Mouse (Mus musculus): ENCODE data around the gene Gm26992. TPM values are rescaled to one million over a fixed set of nuclear protein-coding genes. Genes with fewer than 3 reads are reported as not detected.

Gm26992 gene
- polyA plus RNA-seq, 1 experiment from 2014 or later, result not detected

GRCm38 (mm10) chrX:103472346-103472745 lies 50.5 kb downstream of the Gm26992 start:
- H3K36me3 ChIP-seq (ENCODE audit: control insufficient read depth, insufficient read depth, low read length), result 0 out of 2 replicates have a peak, but pooled peaks cover 7% of the 10 kb centered on the region
- no peak overlapping the region for H3K4me2 ChIP-seq (ENCODE audit: low read length)
- H3K9ac ChIP-seq (ENCODE audit: low read length), result no peak overlapping the region
- no peak overlapping the region for H3K27ac ChIP-seq (ENCODE audit: low read depth, low read length)
- no peaks in the 10 kb centered on the region for H3K27me3 ChIP-seq (replicated peaks; ENCODE audit: control insufficient read depth, insufficient read depth, low read length)
- H3K4me1 ChIP-seq (ENCODE audit: control insufficient read depth, insufficient read depth, low read length), result no peaks in the 10 kb centered on the region
- H3K4me3 ChIP-seq (ENCODE audit: low read depth, low read length), result no peak overlapping the region
- no peaks in the 10 kb centered on the region for H3K9me3 ChIP-seq (replicated peaks; ENCODE audit: control insufficient read depth, low read length)
- WGBS, result 79% methylated on average over 3 of the region's 3 CpGs
- ATAC-seq (no peak), DNase-seq (ENCODE audit: low spot score) (no peak)

- ATAC-seq, result peak; percentile 67
- WGBS, result 10% methylated on average over 3 of the region's 3 CpGs
- H3K9ac ChIP-seq (ENCODE audit: low read length), result no peak overlapping the region
Observed at GRCm38 (mm10) chrX:103477507-103477906, 55.7 kb downstream of the Gm26992 start.

GRCm38 (mm10) chrX:103481243-103482096 lies 59.7 kb downstream of the Gm26992 start:
- H3K4me2 ChIP-seq (ENCODE audit: low read length), result peak overlapping the region; percentile 40
- WGBS, result 46% methylated on average over 32 of the region's 32 CpGs
- peak overlapping the region; percentile 72 for H3K27ac ChIP-seq (ENCODE audit: low read depth, low read length)
- DNase-seq (ENCODE audit: low spot score) (peak; percentile 76), ATAC-seq (peak; percentile 74)
- no peaks in the 10 kb centered on the region for H3K36me3 ChIP-seq (ENCODE audit: control insufficient read depth, insufficient read depth, low read length)
- no peaks in the 10 kb centered on the region for H3K27me3 ChIP-seq (replicated peaks; ENCODE audit: control insufficient read depth, insufficient read depth, low read length)
- H3K4me1 ChIP-seq (ENCODE audit: control insufficient read depth, insufficient read depth, low read length), result no peaks in the 10 kb centered on the region
- H3K9me3 ChIP-seq (replicated peaks; ENCODE audit: control insufficient read depth, low read length), result no peaks in the 10 kb centered on the region
- peak overlapping the region; percentile 36 for H3K4me3 ChIP-seq (ENCODE audit: low read depth, low read length)
- H3K9ac ChIP-seq (ENCODE audit: low read length), result peak overlapping the region; percentile 62

More at GRCm38 (mm10) chrX:103477507-103477906, 55.7 kb downstream of the Gm26992 start:
- Histone ChIP-seq H3K36me3 (ENCODE audit: control insufficient read depth, insufficient read depth, low read length) (no peaks in the 10 kb centered on the region), H3K4me3 (ENCODE audit: low read depth, low read length) (no peak overlapping the region), H3K27me3 (replicated peaks; ENCODE audit: control insufficient read depth, insufficient read depth, low read length) (no peaks in the 10 kb centered on the region), H3K4me2 (ENCODE audit: low read length) (no peak overlapping the region), H3K9me3 (replicated peaks; ENCODE audit: control insufficient read depth, low read length) (no peaks in the 10 kb centered on the region), H3K27ac (ENCODE audit: low read depth, low read length) (no peak overlapping the region), H3K4me1 (ENCODE audit: control insufficient read depth, insufficient read depth, low read length) (no peaks in the 10 kb centered on the region)
- peak; percentile 75 for DNase-seq (ENCODE audit: low spot score)

- DNase-seq (ENCODE audit: low spot score) (no peak), ATAC-seq (peak; percentile 30)
- Histone ChIP-seq H3K9ac (ENCODE audit: low read length) (peak overlapping the region; percentile 62), H3K27ac (ENCODE audit: low read depth, low read length) (peak overlapping the region; percentile 72), H3K9me3 (replicated peaks; ENCODE audit: control insufficient read depth, low read length) (no peaks in the 10 kb centered on the region), H3K4me2 (ENCODE audit: low read length) (peak overlapping the region; percentile 40), H3K4me1 (ENCODE audit: control insufficient read depth, insufficient read depth, low read length) (no peaks in the 10 kb centered on the region), H3K4me3 (ENCODE audit: low read depth, low read length) (peak overlapping the region; percentile 36), H3K36me3 (ENCODE audit: control insufficient read depth, insufficient read depth, low read length) (no peaks in the 10 kb centered on the region), H3K27me3 (replicated peaks; ENCODE audit: control insufficient read depth, insufficient read depth, low read length) (no peaks in the 10 kb centered on the region)
- 54% methylated on average over 24 of the region's 24 CpGs for WGBS
Observed at GRCm38 (mm10) chrX:103482097-103482451, 60.3 kb downstream of the Gm26992 start.

- no peak overlapping the region for H3K27ac ChIP-seq (ENCODE audit: low read depth, low read length)
- H3K4me1 ChIP-seq (ENCODE audit: control insufficient read depth, insufficient read depth, low read length), result no peaks in the 10 kb centered on the region
- DNase-seq (ENCODE audit: low spot score), result peak; percentile 39
- peak overlapping the region; percentile 42 for H3K4me2 ChIP-seq (ENCODE audit: low read length)
- no peaks in the 10 kb centered on the region for H3K27me3 ChIP-seq (replicated peaks; ENCODE audit: control insufficient read depth, insufficient read depth, low read length)
- no peaks in the 10 kb centered on the region for H3K36me3 ChIP-seq (ENCODE audit: control insufficient read depth, insufficient read depth, low read length)
- H3K9ac ChIP-seq (ENCODE audit: low read length), result peak overlapping the region; percentile 62; the same call in 1 of the 2 replicates
- 57% methylated on average over 17 of the region's 17 CpGs for WGBS
- 0 out of 2 replicates have a peak, but pooled peaks have one; percentile 30 for ATAC-seq
- H3K4me3 ChIP-seq (ENCODE audit: low read depth, low read length), result peak overlapping the region; percentile 36
- no peaks in the 10 kb centered on the region for H3K9me3 ChIP-seq (replicated peaks; ENCODE audit: control insufficient read depth, low read length)
Observed at GRCm38 (mm10) chrX:103483047-103483446, 61.2 kb downstream of the Gm26992 start.

GRCm38 (mm10) chrX:103484050-103484449 lies 62.2 kb downstream of the Gm26992 start:
- H3K9me3 ChIP-seq (replicated peaks; ENCODE audit: control insufficient read depth, low read length), result no peaks in the 10 kb centered on the region
- H3K27ac ChIP-seq (ENCODE audit: low read depth, low read length), result no peak overlapping the region
- WGBS, result 20% methylated on average over 2 of the region's 2 CpGs
- H3K36me3 ChIP-seq (ENCODE audit: control insufficient read depth, insufficient read depth, low read length), result no peaks in the 10 kb centered on the region
- H3K9ac ChIP-seq (ENCODE audit: low read length), result no peak overlapping the region
- H3K27me3 ChIP-seq (replicated peaks; ENCODE audit: control insufficient read depth, insufficient read depth, low read length), result no peaks in the 10 kb centered on the region
- H3K4me1 ChIP-seq (ENCODE audit: control insufficient read depth, insufficient read depth, low read length), result no peaks in the 10 kb centered on the region
- peak; percentile 38; the same call in 1 of the 2 replicates for ATAC-seq
- no peak overlapping the region for H3K4me3 ChIP-seq (ENCODE audit: low read depth, low read length)
- H3K4me2 ChIP-seq (ENCODE audit: low read length), result peak overlapping the region; percentile 42
- DNase-seq (ENCODE audit: low spot score), result peak; percentile 84

- Histone ChIP-seq H3K4me2 (ENCODE audit: low read length) (no peak overlapping the region), H3K9ac (ENCODE audit: low read length) (no peak overlapping the region), H3K9me3 (replicated peaks; ENCODE audit: control insufficient read depth, low read length) (no peaks in the 10 kb centered on the region), H3K4me3 (ENCODE audit: low read depth, low read length) (no peak overlapping the region), H3K27me3 (replicated peaks; ENCODE audit: control insufficient read depth, insufficient read depth, low read length) (no peaks in the 10 kb centered on the region), H3K27ac (ENCODE audit: low read depth, low read length) (no peak overlapping the region), H3K4me1 (ENCODE audit: control insufficient read depth, insufficient read depth, low read length) (peaks cover 9% of the 10 kb centered on the region), H3K36me3 (ENCODE audit: control insufficient read depth, insufficient read depth, low read length) (no peaks in the 10 kb centered on the region)
- no peak for ATAC-seq
- DNase-seq (ENCODE audit: low spot score), result no peak
- whole genome bisulfite sequencing, result 77% methylated on average over 2 of the region's 2 CpGs
Observed at GRCm38 (mm10) chrX:103490853-103491252, 69.0 kb downstream of the Gm26992 start.

GRCm38 (mm10) chrX:103492398-103493256 lies 70.8 kb downstream of the Gm26992 start:
- H3K27me3 ChIP-seq (replicated peaks; ENCODE audit: control insufficient read depth, insufficient read depth, low read length), result no peaks in the 10 kb centered on the region
- peak overlapping the region; percentile 55 for H3K4me3 ChIP-seq (ENCODE audit: low read depth, low read length)
- DNase-seq (ENCODE audit: low spot score) (no peak), ATAC-seq (peak; percentile 54)
- H3K36me3 ChIP-seq (ENCODE audit: control insufficient read depth, insufficient read depth, low read length), result peaks cover 3% of the 10 kb centered on the region; the same call in 1 of the 2 replicates
- H3K4me1 ChIP-seq (ENCODE audit: control insufficient read depth, insufficient read depth, low read length), result peaks cover 9% of the 10 kb centered on the region
- peak overlapping the region; percentile 58 for H3K4me2 ChIP-seq (ENCODE audit: low read length)
- 26% methylated on average over 10 of the region's 10 CpGs for WGBS
- H3K9me3 ChIP-seq (replicated peaks; ENCODE audit: control insufficient read depth, low read length), result no peaks in the 10 kb centered on the region
- H3K27ac ChIP-seq (ENCODE audit: low read depth, low read length), result peak overlapping the region; percentile 96
- H3K9ac ChIP-seq (ENCODE audit: low read length), result peak overlapping the region; percentile 88
